Mouse (Mus musculus) Muller cell, postnatal 12 days (primary cell): ENCODE measurements around the gene Isx.
A peak's percentile ranks its signal among the peaks of the same experiment; 100 is the strongest.

Experiments
- DNase-seq: peaks from one replicate; pipeline ENCODE4 v3.0.0-alpha.2; 2015; ENCODE audit errors: inconsistent ontology term

The Isx gene

DNA sequence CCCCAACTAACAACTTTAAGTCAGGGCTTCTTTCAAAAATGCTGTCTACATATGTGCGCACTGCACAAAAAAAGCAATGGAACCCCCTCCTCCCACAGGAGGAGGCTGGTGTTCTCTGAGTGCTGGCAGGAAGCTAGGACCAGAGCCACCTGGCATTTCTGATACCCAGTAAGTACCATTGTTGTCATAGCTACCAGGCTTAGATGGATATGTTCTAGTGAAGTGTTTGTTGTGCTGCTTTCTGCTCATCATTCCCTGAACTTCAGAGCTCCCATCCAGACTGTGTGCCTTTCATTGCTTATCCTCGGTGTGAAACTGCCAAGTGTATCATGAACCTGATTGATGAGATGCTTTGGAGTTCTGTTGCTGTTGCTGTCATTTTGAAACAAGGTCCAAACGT lies 26.8 kb downstream of the Isx start:
- no peak for DNase-seq

GRCm38 (mm10) chr8:74901765-74902164 lies 28.8 kb downstream of the Isx start:
- DNase-seq, result no peak

GRCm38 (mm10) chr8:74903054-74903842 lies 30.3 kb downstream of the Isx start:
- no peak for DNase-seq

- DNase-seq, result no peak
Measured at GRCm38 (mm10) chr8:74906333-74906732, 33.4 kb downstream of the Isx start.

GRCm38 (mm10) chr8:74910708-74911107 lies 37.7 kb downstream of the Isx start:
- DNase-seq, result no peak

DNA sequence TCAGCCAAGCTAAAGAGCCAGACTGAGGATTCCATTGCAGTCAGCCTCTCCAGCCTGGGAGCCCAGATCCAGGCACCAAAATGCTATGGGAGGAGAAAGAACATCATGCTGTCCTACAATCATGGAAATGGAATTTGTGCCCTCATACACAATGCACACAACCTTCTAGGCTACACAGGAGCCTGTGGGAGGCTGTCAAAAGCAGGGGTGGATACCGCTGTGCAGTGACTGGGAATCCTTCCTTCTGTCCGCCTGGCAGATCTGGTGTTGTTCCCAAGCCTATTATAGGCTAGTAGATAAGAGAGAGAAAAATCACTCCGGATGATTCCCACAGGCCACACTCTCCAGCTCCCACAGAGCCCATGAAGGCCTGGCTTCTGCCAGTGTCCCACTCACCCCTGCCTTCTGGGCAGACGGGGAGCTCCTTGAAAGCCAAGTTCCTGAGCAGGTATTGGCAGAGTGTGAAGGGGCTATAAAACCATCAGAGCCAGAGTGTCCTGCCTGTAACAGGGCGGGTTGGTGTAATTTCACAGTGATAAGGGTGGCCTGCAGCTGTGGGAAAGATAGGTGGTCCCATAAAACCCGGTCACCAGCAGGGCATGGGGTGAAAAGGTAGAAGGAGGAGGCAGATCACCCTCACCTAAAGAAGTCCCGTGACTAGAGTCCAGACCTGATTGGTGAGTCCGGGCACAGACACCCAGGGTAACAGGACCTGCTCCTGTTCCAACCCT lies 47.9 kb downstream of the Isx start:
- no peak for DNase-seq

DNA sequence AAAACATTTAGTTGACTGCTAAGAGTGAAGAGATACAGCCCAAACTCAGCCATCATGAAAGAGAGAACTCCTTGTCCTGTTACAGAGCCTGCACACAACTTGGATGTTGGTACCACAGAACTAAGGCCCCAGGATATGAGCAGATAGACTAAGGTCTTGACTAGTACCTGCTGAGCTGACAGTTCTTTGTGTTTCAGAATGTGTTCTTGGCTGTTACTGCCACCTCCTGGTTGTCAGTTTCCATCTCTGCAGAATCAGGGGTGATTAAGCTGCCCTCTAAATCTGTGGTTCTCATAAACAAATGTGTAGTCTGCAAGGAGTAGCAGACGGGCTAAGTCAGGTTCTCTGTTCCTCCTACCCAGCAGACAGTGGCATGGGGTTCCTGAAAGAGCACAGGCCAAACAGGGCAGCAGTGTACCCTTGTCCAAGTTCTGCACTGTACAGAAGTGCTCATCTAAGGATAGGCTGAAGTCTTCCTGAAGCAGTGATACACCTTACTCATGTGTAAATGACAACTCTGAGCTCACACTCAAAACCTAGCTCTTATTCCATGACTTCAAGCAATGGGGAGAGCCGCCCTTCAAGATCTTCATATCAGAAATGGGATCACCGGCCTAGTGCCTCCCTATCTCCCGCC lies 49.0 kb downstream of the Isx start:
- no peak for DNase-seq

GRCm38 (mm10) chr8:74927940-74928339 lies 55.0 kb downstream of the Isx start:
- no peak for DNase-seq

DNA sequence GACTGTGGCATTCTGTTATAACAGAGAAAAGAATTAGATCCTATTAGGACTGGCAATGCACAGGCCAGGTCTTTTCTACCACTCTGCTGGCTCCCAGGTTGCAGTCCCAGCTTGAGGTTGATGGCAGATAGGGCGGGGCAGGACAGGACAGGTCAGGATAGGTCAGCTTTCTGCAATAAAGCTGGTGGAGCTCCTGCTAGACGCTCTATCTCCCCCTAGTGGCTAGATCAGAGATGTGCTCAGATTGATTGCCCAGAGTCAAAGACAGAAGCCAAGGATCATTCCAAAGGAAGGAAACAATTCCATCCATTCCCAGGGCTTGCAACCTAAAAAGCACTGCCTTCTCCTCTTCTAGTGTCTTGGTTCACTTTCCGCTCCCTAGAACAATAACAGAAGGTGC lies 57.8 kb downstream of the Isx start:
- peak; percentile 24 for DNase-seq

DNA sequence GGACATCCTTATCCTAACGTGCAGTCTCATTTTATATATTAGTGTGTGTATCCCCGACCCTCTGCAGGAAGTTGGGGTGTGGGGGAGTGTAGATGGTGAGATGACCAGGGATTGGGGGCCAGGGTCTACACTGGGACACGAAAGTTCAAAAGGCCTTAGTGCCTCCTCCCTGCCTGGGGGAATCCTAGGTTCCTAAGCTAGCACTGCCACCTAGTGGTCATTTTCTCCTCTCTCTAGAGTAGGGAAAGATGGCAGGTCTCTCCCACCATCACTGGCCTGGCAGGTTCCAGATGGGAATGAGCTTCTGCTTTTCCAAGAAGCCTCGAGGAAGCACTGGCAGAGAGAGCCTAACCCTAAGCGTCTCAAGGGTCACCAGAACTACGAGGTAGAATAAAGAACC lies 62.3 kb downstream of the Isx start:
- peak; percentile 29 for DNase-seq

DNA sequence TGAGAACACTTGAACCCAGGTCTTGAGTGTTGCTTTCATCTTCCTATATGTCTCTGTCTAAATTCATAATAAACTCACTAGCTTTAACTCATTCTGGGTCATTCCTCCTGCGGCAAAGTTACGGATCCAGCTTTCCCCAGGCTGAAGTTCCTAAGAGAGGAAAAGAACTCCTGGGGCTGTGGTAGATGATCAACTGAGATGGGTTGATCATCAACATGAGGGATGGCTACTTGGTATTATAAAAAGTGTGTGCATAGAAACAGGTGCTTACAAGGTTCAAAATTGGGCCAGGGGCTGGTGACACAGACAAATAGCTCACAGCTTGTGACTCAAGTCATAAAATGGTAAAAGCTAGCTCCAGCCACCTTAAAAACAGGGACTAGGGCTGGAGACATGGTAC lies 63.7 kb downstream of the Isx start:
- DNase-seq, result no peak

DNA sequence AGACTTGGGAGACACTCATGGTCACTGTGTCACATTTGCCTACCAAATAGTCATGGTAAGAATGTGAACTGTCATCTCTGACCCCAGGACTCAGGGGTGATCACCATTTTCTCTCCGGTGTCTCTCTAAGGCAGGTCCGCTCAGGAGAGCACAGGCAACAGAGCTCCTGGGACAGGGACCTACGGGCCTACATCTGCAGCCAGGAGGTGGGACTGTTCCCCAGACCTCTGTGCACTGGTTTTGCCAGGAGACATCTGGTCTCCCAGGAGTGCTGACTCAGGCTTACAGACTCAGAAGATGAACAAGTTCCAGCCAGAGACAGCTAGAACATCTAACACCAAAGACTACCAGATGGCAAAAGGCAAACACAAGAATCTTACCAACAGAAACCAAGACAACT lies 69.1 kb downstream of the Isx start:
- no peak for DNase-seq
